Mouse (Mus musculus) liver, embryonic 14.5 days (tissue): Measurements from ENCODE around the gene Hspa1a.
A peak's percentile ranks its signal among the peaks of the same experiment; 100 is the strongest.

Experiments
- CTCF ChIP-seq: IDR thresholded peaks from 2 replicates; pipeline ENCODE4 v1.5.1; 2016; ENCODE audit warnings: antibody characterized with exemption, low read depth, control low read depth
- EP300 ChIP-seq: IDR thresholded peaks from 2 replicates; pipeline ENCODE4 v1.6.1; 2016; ENCODE audit warnings: antibody characterized with exemption, low read depth

DNA sequence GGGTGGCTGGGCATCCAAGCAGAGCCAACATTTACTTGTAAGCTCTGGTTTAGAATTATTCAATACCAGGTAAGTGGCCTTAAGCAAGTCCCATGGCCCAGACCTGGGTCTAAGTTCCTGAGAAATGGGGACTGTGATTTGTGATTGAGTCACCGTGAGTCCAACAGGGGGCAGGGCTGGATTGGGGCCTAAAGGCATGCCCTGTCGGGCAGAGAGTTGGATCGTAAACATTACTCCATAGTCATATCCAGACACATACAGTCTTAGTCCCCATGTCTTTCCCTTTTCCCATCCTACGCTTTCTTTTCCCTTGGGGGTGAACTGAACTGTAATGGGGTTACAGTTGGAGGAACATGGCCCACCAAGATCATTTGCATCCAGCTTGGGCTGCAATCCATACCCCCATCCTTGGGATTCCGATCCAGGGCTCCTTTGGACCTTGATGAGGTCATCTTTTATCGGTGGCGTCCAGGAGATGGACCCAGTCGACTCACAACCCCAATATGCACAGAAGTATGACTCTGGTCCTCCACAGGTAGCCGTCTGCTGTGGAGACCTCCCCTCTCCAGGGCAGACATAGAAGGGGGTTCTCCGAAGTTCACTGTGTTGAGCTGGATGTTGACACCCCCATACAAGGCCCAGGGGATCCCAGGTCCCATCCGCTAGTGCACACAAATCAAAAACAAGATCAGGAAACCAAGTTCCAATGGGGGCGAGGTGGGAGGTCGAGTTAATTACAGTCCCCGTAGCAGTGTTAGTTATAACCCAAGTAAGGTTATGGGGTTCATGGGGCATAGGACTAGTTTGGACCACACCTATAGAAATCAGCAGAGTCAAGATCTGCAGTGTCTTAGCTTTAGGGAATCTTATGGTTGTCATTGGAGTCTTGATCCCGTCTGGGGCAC is 26.8 kb upstream of the Hspa1a start:
- TF ChIP-seq CTCF, result peak; percentile 22; the same call in 1 of the 2 replicates
- no peak for TF ChIP-seq EP300
